Comparison of ENCODE assay signal across 15 mouse cellular contexts in the genomic region with DNA sequence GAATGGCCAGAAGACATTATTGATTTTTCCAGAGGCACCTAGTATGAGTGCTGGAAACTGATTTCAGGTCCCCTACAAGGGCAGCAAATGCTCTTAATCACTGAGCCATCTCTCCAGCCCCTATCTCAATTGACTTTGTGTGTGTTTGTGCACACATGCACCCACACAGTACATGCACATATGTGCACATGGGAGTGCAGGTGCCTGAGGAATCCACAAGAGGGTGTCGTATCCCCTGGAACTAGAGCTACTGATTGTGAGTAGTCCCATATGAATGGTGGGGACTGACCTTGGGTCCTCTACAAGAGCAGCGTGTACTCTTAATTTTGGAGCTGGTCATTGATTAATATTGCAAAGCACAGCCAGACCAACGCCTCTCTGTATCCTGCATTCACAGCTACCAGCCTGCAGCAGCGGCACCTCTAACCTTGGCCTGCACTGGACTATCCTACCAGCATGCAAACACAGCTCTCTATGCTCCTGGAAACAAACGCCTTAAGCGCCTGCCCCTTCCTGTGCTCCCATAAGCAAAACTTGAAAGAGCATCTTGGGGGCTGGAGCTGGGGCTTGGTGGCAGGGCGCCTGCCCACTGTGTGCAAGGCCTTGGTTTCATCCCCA. TPM values are rescaled to one million over a fixed set of nuclear protein-coding genes. Genes with fewer than 3 reads are reported as not detected.
DNase-seq lines count a peak whose midpoint lies in the region; ATAC-seq and TF ChIP-seq lines count a peak whose summit lies in the region.
"Had no signal": no experiment of that assay in that cellular context is flagged by ENCODE, and none has a peak within 500 bp of the region (broad histone marks: within the 10 kb centered on the region; RNA-seq: fewer than 3 reads in every experiment).

No protein-coding gene starts in this region.

- no peak; the same call in 1 of the 2 replicates for ATAC-seq in forebrain, postnatal 0 days
- ATAC-seq in forebrain, embryonic 12.5 days (ENCODE audit: low FRiP score), result no peak
- ATAC-seq: midbrain, embryonic 16.5 days had no signal

- H3K4me2 ChIP-seq in forebrain, postnatal 0 days (ENCODE audit: low read depth), result no peak overlapping the region
- no peak overlapping the region for H3K4me2 ChIP-seq in forebrain, embryonic 12.5 days
- H3K4me2 ChIP-seq: liver, embryonic 15.5 days had no signal

- no peak overlapping the region for H3K27ac ChIP-seq in forebrain, postnatal 0 days (ENCODE audit: low read depth, low read length)
- H3K27ac ChIP-seq in forebrain, embryonic 12.5 days, result no peak overlapping the region
- H3K27ac ChIP-seq in layer of hippocampus, adult 2 months, result peak overlapping the region; percentile 78; the same call in 1 of the 2 replicates
- H3K27ac ChIP-seq in limb, embryonic 10.5 days, result no peak overlapping the region
- H3K27ac ChIP-seq: liver, embryonic 15.5 days had no signal

- no peaks in the 10 kb centered on the region for H3K36me3 ChIP-seq in forebrain, postnatal 0 days (ENCODE audit: insufficient read depth)
- peaks cover 13% of the 10 kb centered on the region for H3K36me3 ChIP-seq in forebrain, embryonic 12.5 days (replicated peaks)
- H3K36me3 ChIP-seq in limb, embryonic 10.5 days, result peaks cover 24% of the 10 kb centered on the region

- H3K4me3 ChIP-seq in forebrain, postnatal 0 days (ENCODE audit: low read depth, low read length), result no peak overlapping the region
- no peak overlapping the region for H3K4me3 ChIP-seq in forebrain, embryonic 12.5 days (replicated peaks)
- no peak overlapping the region for H3K4me3 ChIP-seq in layer of hippocampus, adult 2 months
- H3K4me3 ChIP-seq in limb, embryonic 10.5 days, result no peak overlapping the region
- H3K4me3 ChIP-seq: liver, embryonic 15.5 days had no signal

- WGBS in forebrain, postnatal 0 days, result 84% methylated on average over 7 of the region's 7 CpGs
- 82% methylated on average over 7 of the region's 7 CpGs for WGBS in forebrain, embryonic 12.5 days
- WGBS in limb, embryonic 10.5 days, result 83% methylated on average over 7 of the region's 7 CpGs

- no peak for DNase-seq in forebrain, postnatal 0 days
- no peak for DNase-seq in layer of hippocampus, adult 2 months (ENCODE audit: low spot score in 2 of 2)
- DNase-seq in layer of hippocampus, adult 9-11 months, result no peak
- peak; percentile 16 to 26 for DNase-seq in thymus, postnatal 36 days
- no peak for DNase-seq in thymus, adult 18-20 months
- DNase-seq in limb, embryonic 10.5 days (ENCODE audit: low spot score), result no peak
- no peak for DNase-seq in left cerebral cortex, adult 18-20 months (ENCODE audit: low spot score in 2 of 2)
- DNase-seq: cerebellum, postnatal 25 days had no signal

- H3K4me1 ChIP-seq in forebrain, postnatal 0 days (ENCODE audit: insufficient read depth), result 0 out of 2 replicates have a peak, but pooled peaks cover 6% of the 10 kb centered on the region
- no peaks in the 10 kb centered on the region; the same call in none of the 2 replicates for H3K4me1 ChIP-seq in forebrain, embryonic 12.5 days
- H3K4me1 ChIP-seq in limb, embryonic 10.5 days, result no peaks in the 10 kb centered on the region
- H3K4me1 ChIP-seq: liver, embryonic 15.5 days had no signal

- H3K27me3 ChIP-seq in forebrain, postnatal 0 days (ENCODE audit: insufficient read depth, low read length), result no peaks in the 10 kb centered on the region
- H3K27me3 ChIP-seq in forebrain, embryonic 12.5 days, result no peaks in the 10 kb centered on the region
- no peaks in the 10 kb centered on the region for H3K27me3 ChIP-seq in limb, embryonic 10.5 days (ENCODE audit: low read depth, poor library complexity, severe bottlenecking)
- H3K27me3 ChIP-seq: liver, embryonic 15.5 days had no signal

- TF ChIP-seq CTCF in forebrain, postnatal 0 days (IDR thresholded peaks at IDR 0.05; ENCODE audit: low read depth), result peak; percentile 28; the same call in 1 of the 2 replicates
- peak; percentile 54 for TF ChIP-seq CTCF in layer of hippocampus, adult 2 months (conservative IDR thresholded peaks at IDR 0.05)

- H3K9ac ChIP-seq in forebrain, postnatal 0 days, result no peak overlapping the region
- no peak overlapping the region for H3K9ac ChIP-seq in forebrain, embryonic 12.5 days
- H3K9ac ChIP-seq: liver, embryonic 15.5 days had no signal

- H3K9me3 ChIP-seq in forebrain, postnatal 0 days (ENCODE audit: low read length), result 0 out of 2 replicates have a peak, but pooled peaks cover 3% of the 10 kb centered on the region
- peaks cover 6% of the 10 kb centered on the region for H3K9me3 ChIP-seq in forebrain, embryonic 12.5 days
- no peaks in the 10 kb centered on the region for H3K9me3 ChIP-seq in limb, embryonic 10.5 days (replicated peaks)

RNA-seq across cellular contexts. Expression of a gene that starts 14.8 kb away (rescaled TPM):
- not detected in 2 replicates for total RNA-seq in forebrain, postnatal 0 days (2014; rRNA removed)
- polyA plus RNA-seq in forebrain, postnatal 0 days (2015; fragmentation: Nextera tagmentation; extraction: Ambion mirVana), result not detected in 2 replicates
- polyA plus RNA-seq in forebrain, embryonic 12.5 days (2016; fragmentation: Nextera tagmentation; extraction: Ambion mirVana), result not detected in 2 replicates
- not detected for total RNA-seq in layer of hippocampus, adult 2 months (2021)
- not detected in 2 replicates for polyA plus RNA-seq in limb, embryonic 10.5 days (2016; fragmentation: Nextera tagmentation; extraction: Ambion mirVana)
- not detected for total RNA-seq in left cerebral cortex, adult 18-20 months (2021)
- total RNA-seq: layer of hippocampus, postnatal 14 days had no signal
- polyA plus RNA-seq: C2C12; frontal cortex, adult 2 months; intestine, embryonic 14.5 days; liver, embryonic 15.5 days; midbrain, embryonic 16.5 days had no signal

RNA-seq across cellular contexts. Expression of a gene that starts 32.1 kb away (rescaled TPM):
- total RNA-seq in forebrain, postnatal 0 days (2014; rRNA removed), result 141 and 143 TPM in 2 replicates
- 105 and 112 TPM in 2 replicates for polyA plus RNA-seq in forebrain, postnatal 0 days (2015; fragmentation: Nextera tagmentation; extraction: Ambion mirVana)
- 121 and 125 TPM in 2 replicates for polyA plus RNA-seq in forebrain, embryonic 12.5 days (2016; fragmentation: Nextera tagmentation; extraction: Ambion mirVana)
- 100 to 1,000 TPM; 110 to 112 TPM for total RNA-seq in layer of hippocampus, adult 2 months (2021)
- polyA plus RNA-seq in limb, embryonic 10.5 days (2016; fragmentation: Nextera tagmentation; extraction: Ambion mirVana), result 89.8 and 92.2 TPM in 2 replicates
- total RNA-seq in left cerebral cortex, adult 18-20 months (2021), result 100 to 1,000 TPM; 120 to 124 TPM

Comparison
In these comparisons a context has a peak if more than half of its experiments do, and no peak if none do; other contexts are left out.
1. DNase-seq: peak in thymus, postnatal 36 days (2 of 2); none in forebrain, postnatal 0 days (single experiment), layer of hippocampus, adult 2 months (0 of 2), layer of hippocampus, adult 9-11 months (single experiment), thymus, adult 18-20 months (0 of 2), limb, embryonic 10.5 days (single experiment) and left cerebral cortex, adult 18-20 months (0 of 2).